Mouse (Mus musculus) thymus, postnatal 0 days (tissue): ENCODE data around the gene Rimklb. TPM values are rescaled to one million over a fixed set of nuclear protein-coding genes. Genes with fewer than 3 reads are reported as not detected.
"Not testable (repeated sequence)": the region's sequence is repeated elsewhere in the genome, so short reads cannot be mapped to it uniquely, and the experiment has no call there.

Source experiments
- DNase-seq: peaks from one replicate; pipeline ENCODE4 v3.0.0-alpha.2; 2015; ENCODE audit warnings: low spot score
- polyA plus RNA-seq: library from polyadenylated mRNA; unstranded; fragments of >200 nt; fragmentation: Nextera tagmentation; extraction: Ambion mirVana; gene quantifications from 2 replicates; pipeline ENCODE4 v1.2.1, GENCODE M21; 2015

Rimklb gene
- 1.5 and 1.9 TPM in 2 replicates for polyA plus RNA-seq

DNA sequence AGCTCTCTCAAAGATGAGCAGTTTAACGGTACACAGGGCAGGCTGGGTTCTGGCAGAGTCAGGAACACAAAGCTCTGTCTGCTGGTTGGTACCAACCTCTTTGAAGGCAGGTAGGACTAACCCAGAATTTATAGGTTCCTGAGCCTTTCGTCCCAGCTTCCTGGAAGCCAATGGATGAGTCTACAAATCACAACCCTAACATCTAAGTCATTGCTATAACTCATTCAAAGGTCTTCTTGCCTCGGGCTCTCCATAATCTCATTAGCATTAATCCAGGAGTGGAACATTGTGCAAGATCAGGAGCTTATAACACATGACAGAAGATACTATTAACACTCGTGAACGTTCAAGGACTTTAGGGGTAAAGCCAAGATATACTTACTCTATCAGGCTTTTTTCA lies at the start of gene Rimklb:
Gene Rimklb (minus strand): TSS at position 101 of the 400 bp plus-strand sequence.
- no peak for DNase-seq

DNA sequence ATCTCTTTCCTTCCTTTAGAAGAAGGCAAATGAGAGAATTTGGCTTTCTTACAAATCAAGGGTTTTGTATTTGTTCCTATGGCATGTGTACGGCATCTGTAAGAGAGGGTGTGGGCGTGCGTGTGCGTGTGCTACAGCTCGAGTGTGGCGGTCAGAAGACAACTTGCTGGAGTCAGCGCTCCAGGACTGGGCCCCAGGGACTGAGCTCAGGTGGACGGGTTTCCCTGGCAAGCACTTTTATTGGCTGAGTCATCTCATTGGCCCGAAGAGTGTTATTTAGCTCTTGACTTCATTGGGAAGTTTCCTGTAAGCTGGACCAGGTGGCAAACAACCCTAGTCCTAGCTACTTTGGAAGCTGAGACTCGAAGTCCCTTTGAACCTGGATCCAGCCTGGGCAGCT lies 47.4 kb upstream of the Rimklb start:
- no peak for DNase-seq

DNA sequence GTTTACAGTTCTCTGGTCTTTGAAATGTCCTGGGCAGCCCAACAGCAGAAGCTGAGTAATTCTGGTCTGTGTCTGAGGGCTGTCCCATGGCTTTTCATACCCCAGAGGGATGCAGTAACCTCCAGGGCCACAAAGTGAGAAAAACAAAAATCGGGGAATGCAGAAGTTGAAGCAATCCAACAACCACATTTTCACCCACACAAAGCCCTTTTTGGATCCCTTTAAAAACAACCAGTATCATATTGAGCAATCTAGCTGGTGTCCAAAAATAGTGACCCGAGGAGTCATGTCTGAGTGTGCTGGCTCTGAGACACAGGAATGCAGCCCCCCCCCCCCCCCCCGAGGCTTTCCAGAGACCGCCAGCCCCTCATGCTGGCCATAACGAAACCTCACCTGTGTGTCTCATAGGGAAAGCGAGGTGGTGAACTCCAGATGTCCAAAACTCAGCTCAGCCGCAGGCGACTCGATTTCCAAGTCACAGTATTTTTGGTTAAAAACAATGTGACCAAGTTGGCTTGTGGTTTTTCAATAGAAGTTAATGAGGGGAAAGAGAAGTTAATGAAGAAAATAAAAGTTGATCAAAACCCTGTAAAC lies 46.8 kb upstream of the Rimklb start:
- no peak for DNase-seq

DNA sequence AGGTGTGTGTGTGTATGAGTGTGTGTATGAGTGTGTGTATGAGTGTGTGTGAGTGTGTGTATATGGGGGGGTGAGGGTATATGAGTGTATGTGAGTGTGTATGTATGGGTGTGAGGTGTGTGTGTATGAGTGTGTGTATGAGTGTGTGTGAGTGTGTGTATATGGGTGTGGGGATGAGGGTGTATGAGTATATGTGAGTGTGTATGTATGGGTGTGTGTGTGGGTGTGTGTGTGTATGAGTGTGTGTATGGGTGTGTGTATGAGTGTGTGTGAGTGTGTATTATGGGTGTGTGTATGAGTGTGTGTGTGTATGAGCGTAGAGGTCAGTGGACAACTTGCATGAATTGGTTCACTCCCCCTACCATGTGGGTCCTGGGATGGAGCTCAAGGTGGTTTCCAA lies 46.1 kb upstream of the Rimklb start:
- DNase-seq, result no peak

DNA sequence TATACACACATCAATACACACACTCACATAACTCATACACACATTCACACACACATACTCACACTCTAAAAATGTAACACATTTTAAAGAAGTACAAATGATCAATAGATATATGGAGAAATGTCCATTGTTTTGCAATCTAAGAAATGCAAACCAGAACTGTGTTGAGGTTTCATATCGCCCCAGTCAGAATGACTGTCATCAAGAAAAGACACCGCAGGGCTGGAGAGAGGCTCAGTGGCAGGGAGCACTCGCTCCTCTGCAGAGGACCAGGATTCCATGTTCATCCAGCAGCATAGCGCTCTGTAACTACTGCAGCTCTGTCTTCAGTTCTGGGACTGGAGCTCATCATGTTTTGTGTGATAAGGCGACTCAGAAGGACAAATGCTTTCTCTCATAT lies 45.0 kb upstream of the Rimklb start:
- no peak for DNase-seq

DNA sequence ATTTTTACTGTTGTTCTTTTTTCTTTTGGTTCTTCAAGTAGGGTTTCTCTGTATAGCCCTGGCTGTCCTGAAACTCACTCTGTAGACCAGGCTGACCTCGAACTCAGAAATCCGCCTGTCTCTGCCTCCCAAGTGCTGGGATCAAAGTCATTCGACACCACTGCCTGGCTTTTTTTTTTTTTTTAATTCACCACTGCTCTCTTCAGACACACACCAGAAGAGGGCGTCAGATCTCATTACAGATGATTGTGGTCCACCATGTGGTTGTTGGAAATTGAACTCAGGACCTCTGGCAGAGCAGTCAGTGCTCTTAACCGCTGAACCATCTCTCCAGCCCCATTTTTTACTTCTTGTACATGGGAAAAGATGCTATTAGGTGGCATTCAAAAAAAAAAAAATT lies 43.9 kb upstream of the Rimklb start:
- DNase-seq, result not testable (repeated sequence)

DNA sequence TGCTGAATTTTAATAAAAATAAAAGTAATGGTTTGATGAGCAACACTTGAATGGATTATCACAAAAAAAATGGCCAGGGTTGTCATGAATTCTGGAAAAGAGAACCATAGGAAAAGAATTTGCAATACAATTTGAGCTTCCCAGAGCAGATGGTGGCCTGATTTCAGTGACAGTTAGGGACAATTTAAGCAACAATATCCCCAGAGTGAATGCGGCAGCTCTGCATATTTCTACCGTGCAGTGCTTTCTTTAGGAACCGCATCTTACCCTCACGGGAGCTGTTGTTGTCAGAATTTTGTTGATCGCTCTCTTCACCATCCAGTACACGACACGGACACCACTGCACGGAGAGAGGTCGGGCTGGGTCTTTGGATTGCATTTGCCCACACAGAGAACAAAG lies 41.0 kb upstream of the Rimklb start:
- DNase-seq, result no peak

DNA sequence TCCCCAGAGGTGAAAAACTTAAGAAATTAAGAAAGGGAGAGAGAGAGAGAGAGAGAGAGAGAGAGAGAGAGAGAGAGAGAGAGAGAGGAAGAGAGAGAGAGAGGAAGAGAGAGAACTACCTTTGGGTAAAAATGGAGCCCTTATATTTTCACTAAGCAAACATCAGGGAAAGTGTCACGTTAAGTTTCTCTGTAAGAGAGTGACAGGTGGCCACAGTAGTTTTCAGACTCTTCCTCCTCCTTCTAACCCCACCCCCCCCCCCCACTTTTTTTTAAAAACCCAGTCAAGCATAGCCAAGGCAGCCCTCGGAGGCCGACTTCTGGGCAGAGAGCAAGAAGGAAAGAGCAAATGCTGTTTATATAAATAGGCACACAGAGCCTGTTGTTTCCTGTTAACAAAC lies 35.5 kb upstream of the Rimklb start:
- DNase-seq, result no peak

DNA sequence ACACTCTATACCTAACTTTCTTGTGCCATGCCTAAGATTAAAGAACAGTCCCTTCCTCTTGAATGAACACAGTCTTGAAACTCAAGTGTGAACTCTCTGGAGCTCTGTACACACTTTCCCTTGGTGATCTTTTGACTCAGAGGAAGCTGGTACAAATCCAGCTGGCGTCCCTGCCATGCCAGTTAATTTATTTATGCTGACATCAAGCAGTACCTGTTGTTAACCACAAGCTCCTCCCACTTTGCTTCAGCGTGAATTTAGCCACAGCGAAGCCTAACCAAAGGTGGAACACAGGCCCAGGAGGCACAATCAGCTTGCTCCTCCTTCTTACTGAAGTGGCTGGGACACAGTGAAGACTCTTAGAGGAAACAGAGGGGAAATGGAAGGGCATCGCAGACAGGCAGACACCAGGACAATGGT lies 34.3 kb upstream of the Rimklb start:
- DNase-seq, result peak; percentile 51

DNA sequence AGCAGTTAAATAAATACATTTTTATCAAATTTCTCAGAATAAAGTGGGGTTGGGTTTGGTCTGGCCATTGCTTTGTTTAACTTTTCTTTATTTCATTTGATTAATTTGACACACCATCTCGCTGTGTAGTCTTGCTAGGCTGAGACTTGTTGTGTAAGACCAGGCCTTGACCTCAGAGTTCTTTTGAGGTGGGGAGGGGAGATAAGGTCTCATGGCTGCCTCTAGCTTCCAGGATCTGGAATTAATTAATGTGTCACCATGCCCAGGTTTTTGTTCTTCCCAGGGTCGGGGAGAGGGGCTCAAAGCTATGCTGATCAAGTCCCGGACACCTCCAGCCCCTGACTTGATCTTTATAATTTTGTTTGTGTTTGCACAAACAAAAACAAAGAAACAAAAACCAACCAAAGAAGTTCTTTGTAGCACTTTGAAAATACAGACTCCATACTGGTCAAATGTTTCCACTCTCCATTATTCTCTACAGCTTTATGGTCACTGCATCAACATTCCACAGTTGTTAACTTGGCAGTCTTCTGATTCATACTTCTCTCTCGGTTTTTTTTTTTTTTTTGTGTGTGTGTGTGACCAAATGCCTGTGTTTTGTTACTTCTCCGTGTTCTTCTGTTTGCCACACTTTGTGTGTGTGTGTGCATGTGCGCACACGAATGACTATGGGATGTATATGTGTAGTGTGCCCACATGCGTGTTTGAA lies 33.1 kb upstream of the Rimklb start:
- no peak for DNase-seq

DNA sequence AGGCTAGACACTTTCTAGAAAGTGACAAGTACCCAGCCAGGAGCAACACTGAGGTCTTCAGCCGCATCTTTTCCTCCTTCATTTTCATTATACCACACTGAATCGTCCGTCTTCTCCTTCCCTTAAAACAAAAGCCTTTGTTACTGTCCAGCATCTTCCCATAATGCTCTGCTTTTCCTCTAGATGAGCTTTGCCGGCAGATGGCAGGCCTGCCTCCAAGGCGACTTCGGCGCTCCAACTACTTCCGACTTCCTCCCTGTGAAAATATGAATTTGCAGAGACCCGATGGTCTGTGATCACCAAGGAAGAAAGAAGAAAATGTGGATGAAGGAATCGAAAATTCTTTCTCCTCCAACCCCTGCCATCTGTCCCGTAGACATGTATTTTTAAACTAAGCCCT lies 29.6 kb upstream of the Rimklb start:
- DNase-seq, result no peak

DNA sequence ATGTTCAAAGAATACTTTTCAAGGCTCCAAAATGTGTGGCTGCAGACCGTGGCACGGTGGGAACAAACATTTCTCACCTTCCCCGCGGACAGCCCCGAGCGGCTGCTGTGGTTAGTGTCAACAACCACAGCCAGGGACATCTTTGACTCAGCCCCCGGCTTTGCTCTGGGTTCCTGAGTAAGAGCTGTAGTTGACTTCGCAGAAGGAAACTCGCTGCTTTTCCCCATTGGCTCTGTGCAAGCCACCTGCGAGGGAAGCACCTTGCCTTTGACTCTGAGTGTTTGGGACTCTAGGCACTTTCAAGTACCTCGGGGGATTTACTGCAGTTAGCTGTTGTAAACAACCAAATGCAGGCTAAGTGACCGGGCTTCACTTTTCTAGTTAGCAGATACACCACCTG lies 29.0 kb upstream of the Rimklb start:
- peak; percentile 26 for DNase-seq

DNA sequence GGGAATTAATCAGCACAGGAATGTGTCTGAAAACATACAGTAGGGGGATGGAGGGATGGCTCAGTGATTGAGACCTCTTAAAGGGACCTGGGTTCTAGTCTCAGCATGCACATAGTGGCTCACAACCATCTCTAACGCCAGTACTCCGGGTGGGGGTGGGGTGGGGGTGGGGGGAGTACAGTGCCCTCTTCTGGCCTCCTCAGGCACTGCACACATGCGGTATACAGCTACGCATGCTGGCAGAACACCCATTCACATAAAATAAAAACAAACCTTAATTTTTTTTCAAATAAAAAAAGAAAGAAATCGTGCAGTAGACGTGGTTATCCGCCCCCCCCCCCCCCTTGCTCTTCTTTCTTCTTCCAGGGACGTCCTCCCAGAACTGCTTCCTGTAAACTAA lies 24.7 kb upstream of the Rimklb start:
- DNase-seq, result no peak

DNA sequence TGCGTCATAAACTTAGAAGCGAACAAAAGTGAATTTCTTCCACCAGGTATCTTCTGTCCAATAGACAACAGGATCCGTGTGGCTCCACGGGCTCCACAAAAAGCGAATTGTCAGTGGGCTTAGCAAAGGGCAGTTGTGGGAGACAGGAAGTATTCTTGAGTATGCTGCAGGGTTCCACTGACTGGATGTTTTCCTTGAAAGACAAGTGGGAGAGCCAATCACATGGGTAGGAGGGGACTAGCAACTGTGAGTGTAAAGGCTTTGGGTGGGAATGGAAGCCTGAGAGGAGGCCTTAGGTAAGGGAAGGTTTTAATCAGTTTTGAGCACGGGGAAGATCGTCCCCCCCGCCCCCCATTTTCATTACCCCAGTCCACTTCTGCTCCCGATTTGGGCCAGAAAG lies 24.0 kb upstream of the Rimklb start:
- DNase-seq, result peak; percentile 27

DNA sequence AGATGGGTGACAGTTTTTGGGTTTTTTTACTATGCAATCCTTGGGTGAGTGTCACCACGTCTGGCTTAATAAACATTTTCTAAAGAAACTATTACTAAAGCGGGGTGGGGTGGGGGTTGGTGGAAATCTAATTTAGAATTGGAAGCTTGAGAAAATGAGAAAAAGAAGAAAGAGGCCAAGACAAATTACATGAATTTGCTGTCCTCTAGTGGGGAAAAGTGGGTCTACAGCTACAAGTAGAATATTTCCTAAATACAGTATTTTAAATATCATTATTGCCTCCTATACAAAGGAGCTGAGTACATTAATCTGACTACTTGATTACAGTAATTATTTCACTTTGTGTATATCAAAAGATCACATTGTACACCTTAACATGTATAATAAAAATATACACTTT lies 20.8 kb upstream of the Rimklb start:
- DNase-seq, result peak; percentile 21

DNA sequence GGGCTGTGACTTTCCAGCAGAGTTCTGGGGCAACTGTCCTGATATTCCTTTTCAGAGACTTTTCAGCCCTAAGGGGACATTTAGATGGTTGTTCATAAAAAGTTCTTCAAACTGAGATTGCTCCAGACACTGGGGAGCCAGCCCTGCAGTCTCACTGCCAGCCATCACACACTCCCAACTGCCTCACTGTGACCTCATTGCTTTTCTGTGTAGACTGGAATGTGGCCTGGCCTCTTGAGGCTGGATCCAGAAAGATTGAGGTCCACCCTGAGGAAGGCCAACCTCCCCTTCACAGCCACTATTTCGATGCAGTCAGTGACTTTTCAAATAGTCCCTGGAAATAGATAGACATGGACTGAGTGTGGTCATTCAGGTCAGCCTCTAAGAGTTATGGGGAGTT lies 19.1 kb upstream of the Rimklb start:
- DNase-seq, result no peak

DNA sequence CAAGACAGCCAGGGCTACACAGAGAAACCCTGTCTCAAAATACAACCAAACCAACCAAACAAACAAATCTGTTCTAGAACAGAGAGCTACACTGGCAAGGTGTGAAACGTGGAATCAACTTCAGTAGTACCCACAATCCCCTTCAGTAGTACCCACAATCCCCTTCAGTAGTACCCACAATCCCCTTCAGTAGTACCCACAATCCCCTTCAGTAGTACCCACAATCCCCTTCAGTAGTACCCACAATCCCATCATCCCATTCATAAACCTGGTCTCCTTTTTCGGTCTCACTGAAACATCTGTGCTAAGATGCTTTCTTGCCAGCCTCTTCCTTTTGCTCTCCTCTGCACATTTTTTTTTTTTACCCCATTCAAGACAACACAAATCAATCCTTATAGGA lies 17.2 kb upstream of the Rimklb start:
- DNase-seq, result not testable (repeated sequence)

DNA sequence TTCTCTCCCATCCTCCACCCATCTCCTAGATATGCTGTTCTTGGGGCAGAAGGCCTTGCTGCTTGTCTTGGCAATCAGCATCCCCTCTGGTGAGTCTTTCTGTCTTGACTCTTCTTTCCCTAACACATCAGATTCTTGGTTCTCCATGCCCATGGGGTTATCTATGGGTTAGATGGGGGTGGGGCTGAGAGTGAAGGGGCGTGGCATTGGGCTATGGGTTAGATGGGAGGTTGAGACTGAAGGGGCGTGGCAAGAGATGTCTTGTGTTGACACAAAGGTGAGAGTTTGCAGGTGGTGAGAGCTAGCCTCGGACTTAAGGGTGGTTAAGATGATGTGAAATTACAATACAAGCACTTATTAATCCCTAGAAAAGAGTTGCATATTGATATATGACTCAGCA lies 15.8 kb upstream of the Rimklb start:
- no peak for DNase-seq

DNA sequence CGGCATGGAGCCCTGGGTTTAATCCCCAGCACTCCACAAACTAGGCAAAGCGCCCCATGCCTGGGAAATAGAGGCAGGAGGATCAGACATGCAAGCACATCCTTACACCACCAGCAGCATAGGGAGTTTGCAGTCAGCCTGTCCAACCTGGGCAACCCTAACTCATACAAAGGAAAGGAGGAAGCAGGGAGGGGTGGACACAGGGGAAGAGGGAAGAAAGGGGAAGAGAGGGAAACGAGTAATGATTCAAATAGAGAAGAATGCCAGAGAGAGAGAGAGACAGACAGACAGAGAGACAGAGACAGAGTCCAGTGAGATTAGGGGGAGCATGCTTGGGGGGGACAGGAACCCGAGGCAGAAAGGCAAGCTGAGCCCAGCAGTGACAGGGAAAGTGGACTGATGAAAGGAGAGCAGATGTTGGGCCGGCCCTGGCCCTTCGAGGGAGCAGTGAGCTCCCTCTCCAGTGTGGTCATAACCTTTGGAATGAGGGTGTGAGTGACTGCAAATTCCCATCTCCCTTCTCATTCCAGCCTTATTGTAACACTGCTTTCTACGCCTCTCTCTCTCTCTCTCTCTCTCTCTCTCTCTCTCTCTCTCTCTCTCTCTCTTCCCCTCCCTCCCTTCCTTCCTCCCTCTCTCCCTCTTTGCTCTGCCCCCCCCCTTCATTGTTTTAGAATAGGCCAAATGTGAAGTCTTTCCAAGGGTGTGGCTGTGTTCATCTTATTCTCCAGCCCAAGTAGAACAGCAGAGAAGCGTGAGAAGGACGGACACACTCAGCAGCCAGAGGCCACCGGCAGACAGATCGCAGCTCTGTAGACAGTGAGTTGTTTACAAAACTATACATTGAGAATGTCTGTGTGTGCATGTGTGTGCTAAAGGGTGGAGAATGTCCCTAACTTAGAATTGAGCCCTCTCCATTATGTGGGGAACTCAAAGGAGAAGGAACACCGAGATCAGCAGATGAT lies 14.6 kb upstream of the Rimklb start:
- no peak for DNase-seq

DNA sequence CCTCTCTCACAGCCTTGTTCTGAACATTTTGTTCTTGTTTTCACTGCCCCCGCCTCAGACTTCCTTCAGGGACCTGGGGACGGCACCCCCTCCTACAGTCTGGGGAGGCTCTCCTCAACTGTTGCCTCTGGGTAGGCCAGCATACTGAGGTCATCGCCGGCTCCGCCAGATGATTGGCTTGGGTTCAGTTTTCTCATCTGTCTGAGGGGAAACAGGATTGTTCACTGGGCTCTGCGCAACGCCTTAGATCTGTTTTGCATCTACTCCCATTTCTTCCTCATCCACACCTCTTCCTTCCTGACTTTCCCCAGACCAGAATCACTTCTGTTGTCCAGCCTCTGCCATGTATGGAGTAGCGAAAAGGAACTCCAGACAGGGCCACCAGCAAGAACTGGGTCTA lies 9.9 kb upstream of the Rimklb start:
- no peak for DNase-seq

DNA sequence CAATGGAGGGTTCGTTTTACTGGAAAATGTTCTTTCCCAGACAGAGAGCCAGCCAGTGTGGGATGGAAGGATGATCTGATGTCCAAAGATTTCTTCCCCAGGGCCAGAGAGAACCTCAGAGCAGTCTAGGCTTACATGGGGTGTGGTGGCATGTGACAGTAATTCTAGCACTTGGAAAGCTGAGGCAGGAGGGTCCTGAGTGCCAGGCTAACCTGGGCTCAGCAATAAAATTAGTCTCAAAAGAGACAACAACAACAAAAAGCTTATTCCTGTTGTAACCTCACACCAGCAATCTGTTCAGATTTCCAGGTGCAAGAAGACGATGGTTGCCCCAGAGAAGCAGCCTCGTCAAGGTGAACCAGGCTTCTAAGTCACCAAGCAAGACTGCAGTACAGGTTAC lies 7.0 kb upstream of the Rimklb start, which contains the start of gene Mfap5:
Gene Mfap5 (plus strand): TSS at position 301 of the 400 bp plus-strand sequence.
- no peak for DNase-seq

DNA sequence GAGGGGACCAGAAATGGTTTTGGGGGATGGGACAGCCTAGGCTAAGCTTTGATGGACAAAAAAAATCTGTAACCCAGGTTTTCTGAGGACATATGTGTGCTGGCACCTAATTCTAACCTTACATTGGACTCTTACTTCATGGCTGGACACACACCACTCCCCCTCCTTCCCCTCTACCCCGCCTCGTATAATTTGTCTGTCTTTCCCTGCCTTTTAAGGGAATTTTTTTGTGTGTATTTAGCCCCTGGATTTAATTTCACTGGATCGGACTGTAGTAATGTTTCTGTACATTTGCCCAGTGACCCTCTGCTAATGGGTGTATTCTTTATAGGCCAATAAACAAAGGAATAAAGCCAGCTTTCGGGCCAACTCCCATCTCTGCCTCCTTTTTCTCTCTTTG lies 6.5 kb upstream of the Rimklb start:
- no peak for DNase-seq
